Mouse (Mus musculus) myocyte (in vitro differentiated cells): Measurements from ENCODE around the gene Hist1h2bf. TPM values are rescaled to one million over a fixed set of nuclear protein-coding genes. Genes with fewer than 3 reads are reported as not detected.
"Not testable (repeated sequence)": the region's sequence is repeated elsewhere in the genome, so short reads cannot be mapped to it uniquely, and the experiment has no call there.

Experiments used
- H3K27me3 ChIP-seq: one replicate; pipeline ENCODE4 v1.6.1; 2011; ENCODE audit not compliant: control insufficient read depth, insufficient read depth, insufficient read length
- H3K36me3 ChIP-seq: one replicate; pipeline ENCODE4 v1.6.1; 2011; ENCODE audit not compliant: control insufficient read depth, insufficient read depth
- H3K4me2 ChIP-seq: one replicate; pipeline ENCODE4 v1.6.1; 2011; ENCODE audit warnings: low read depth, control low read depth
- H3K4me3 ChIP-seq: one replicate; pipeline ENCODE4 v1.5.1; 2011; ENCODE audit warnings: mild to moderate bottlenecking, control low read depth, moderate library complexity
- H3K79me2 ChIP-seq: one replicate; pipeline ENCODE4 v1.6.1; 2011; ENCODE audit not compliant: control insufficient read depth, insufficient read depth
- H3ac ChIP-seq: one replicate; pipeline ENCODE4 v1.6.1; 2011; ENCODE audit not compliant: control insufficient read depth, insufficient read length
- CEBPB ChIP-seq: IDR thresholded peaks from 2 replicates; pipeline ENCODE4 v1.6.1; 2011; ENCODE audit warnings: mild to moderate bottlenecking, moderate library complexity; ENCODE audit not compliant: poor library complexity, insufficient read depth, severe bottlenecking
- E2F4 ChIP-seq: IDR thresholded peaks from one replicate; pipeline ENCODE4 v1.6.1; 2011; ENCODE audit warnings: mild to moderate bottlenecking, control low read depth, moderate library complexity; ENCODE audit not compliant: insufficient read depth
- MAX ChIP-seq: IDR thresholded peaks from one replicate; pipeline ENCODE4 v1.6.1; 2011; ENCODE audit warnings: low read depth, mild to moderate bottlenecking, control low read depth
- MYOD1 ChIP-seq, 3 experiments: IDR thresholded peaks; one replicate each; pipeline ENCODE4 v1.6.1; 2011; ENCODE audit warnings: control low read depth in 2 of 3, low read depth in 2 of 3, mild to moderate bottlenecking in 2 of 3, moderate library complexity in 1 of 3; ENCODE audit not compliant: insufficient read length in 2 of 3, control insufficient read depth in 1 of 3
- MYOG ChIP-seq, 3 experiments: IDR thresholded peaks; one replicate each; pipeline ENCODE4 v1.6.1; 2011; ENCODE audit warnings: control low read depth in 2 of 3, low read depth in 2 of 3, mild to moderate bottlenecking in 2 of 3; ENCODE audit not compliant: insufficient read length in 2 of 3, control insufficient read depth in 1 of 3, insufficient read depth in 1 of 3
- POLR2A ChIP-seq: IDR thresholded peaks from one replicate; pipeline ENCODE4 v1.6.1; 2011; ENCODE audit warnings: low read depth, mild to moderate bottlenecking, control low read depth, moderate library complexity; ENCODE audit not compliant: insufficient read length
- POLR2AphosphoS2 ChIP-seq: IDR thresholded peaks from one replicate; pipeline ENCODE4 v1.6.1; 2011; ENCODE audit warnings: low read depth, control low read depth; ENCODE audit not compliant: insufficient read length
- REST ChIP-seq: IDR thresholded peaks from one replicate; pipeline ENCODE4 v1.6.1; 2011; ENCODE audit warnings: mild to moderate bottlenecking, control low read depth, moderate library complexity; ENCODE audit not compliant: insufficient read depth, insufficient read length
- SRF ChIP-seq: IDR thresholded peaks from one replicate; pipeline ENCODE4 v1.6.1; 2011; ENCODE audit warnings: low read depth; ENCODE audit not compliant: control insufficient read depth, insufficient read length
- TCF12 ChIP-seq: IDR thresholded peaks from one replicate; pipeline ENCODE4 v1.6.1; 2011; ENCODE audit warnings: mild to moderate bottlenecking, control low read depth; ENCODE audit not compliant: poor library complexity, insufficient read depth, severe bottlenecking
- TCF3 ChIP-seq: IDR thresholded peaks from one replicate; pipeline ENCODE4 v1.6.1; 2011; ENCODE audit warnings: low read depth, control low read depth; ENCODE audit not compliant: insufficient read length
- USF1 ChIP-seq: IDR thresholded peaks from one replicate; pipeline ENCODE4 v1.6.1; 2011; ENCODE audit warnings: low read depth, mild to moderate bottlenecking, control low read depth, moderate library complexity
- polyA plus RNA-seq: library from polyadenylated mRNA; unstranded; fragments of >200 nt; fragmentation: generic; extraction: Trizol; gene quantifications from one replicate; pipeline ENCODE4 v1.2.1, GENCODE M21; 2012; ENCODE audit warnings: missing spikeins

Hist1h2bf gene
- polyA plus RNA-seq, 1 experiment: 2.1 TPM

DNA sequence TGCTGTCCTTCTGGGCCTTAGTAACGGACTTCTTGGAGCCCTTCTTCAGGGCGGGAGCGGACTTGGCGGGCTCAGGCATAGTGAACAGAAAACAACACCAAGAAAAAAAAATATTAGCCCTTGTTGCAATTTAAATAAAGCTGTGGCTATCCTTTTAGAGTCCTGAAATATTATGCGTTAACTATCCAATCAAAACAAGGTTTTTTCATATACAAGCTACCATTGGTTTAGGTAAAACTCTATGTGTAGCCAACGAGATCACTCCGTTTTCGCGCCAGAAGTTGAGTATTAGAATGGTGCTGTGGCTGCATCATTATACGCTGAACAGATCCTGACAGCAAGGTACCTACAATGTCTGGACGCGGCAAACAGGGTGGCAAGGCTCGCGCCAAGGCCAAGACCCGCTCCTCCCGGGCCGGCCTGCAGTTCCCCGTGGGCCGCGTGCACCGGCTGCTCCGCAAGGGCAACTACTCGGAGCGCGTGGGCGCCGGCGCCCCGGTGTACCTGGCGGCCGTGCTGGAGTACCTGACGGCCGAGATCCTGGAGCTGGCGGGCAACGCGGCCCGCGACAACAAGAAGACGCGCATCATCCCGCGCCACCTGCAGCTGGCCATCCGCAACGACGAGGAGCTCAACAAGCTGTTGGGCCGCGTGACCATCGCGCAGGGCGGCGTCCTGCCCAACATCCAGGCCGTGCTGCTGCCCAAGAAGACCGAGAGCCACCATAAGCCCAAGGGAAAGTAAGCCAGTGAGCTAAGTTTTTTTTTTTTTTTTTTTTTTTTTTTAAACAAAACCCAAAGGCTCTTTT lies 40.2 kb downstream of the Hist1h2bf start, which contains the start of gene Hist1h2af:
TSS of gene Hist1h2af (plus strand) at position 347 of the 808 bp plus-strand sequence.
- not testable (repeated sequence) for H3ac ChIP-seq, H3K36me3 ChIP-seq, H3K79me2 ChIP-seq, H3K27me3 ChIP-seq
- TF ChIP-seq E2F4 (peak; percentile 68), POLR2AphosphoS2 (peak; percentile 79), POLR2A (peak; percentile 57)
- H3K4me3 ChIP-seq: peak within 1 kb of the TSS; percentile 41
- peak within 1 kb of the TSS; percentile 88 for H3K4me2 ChIP-seq

DNA sequence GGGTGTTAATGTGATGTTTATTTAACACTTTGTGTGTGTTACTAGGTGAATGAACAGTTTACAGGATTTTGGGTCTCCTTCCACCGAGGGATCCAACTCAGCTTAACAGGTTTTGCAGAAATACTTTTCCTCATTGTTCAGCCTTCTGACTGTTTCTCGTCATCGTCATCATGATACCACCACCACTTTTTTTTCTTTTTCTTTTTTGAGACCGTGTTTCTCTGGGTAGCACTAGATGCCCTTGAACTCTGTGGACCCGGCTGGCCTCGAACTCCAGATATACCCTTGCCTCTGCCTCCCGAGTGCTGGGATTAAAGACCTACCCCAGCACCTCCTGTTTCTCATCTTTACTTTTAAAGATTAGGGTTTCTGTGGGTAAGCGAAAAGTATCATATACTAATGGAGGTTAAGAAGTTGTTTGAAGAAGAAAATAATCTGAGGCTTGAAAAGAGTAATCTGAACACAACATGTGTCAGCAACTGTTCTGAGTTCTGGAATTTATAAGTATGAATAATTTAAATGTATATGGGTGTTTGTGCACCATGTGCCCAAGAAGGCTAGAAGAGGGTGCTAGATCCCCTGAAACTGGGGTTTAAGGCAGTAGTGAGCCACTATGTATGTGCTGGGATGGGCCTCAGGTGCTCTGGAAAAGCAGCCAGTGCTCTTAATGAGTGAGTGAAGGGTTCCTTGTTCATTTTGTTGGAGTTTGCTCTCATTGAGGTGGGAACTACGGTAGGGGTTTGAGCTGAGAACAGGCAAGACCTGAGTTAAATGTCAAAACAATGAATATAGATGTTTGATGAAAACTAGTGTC lies 41.5 kb downstream of the Hist1h2bf start:
- H3K4me3 ChIP-seq: peak overlapping the region; percentile 41
- peak overlapping the region; percentile 79 for H3K4me2 ChIP-seq
- H3K27me3 ChIP-seq: no peaks in the 10 kb centered on the region
- H3K36me3 ChIP-seq: no peaks in the 10 kb centered on the region
- H3K79me2 ChIP-seq: no peaks in the 10 kb centered on the region
- no peak overlapping the region for H3ac ChIP-seq
- TF ChIP-seq E2F4: no peak
- TF ChIP-seq TCF3: no peak
- no peak for TF ChIP-seq MYOD1 (IDR thresholded peaks at IDR 0.05; ENCODE audit: control insufficient read depth in 1 of 3, insufficient read length in 2 of 3, low read depth in 2 of 3)
- no peak for TF ChIP-seq REST
- no peak for TF ChIP-seq CEBPB
- TF ChIP-seq TCF12: no peak
- TF ChIP-seq MYOG (IDR thresholded peaks at IDR 0.05; ENCODE audit: control insufficient read depth in 1 of 3, insufficient read depth in 1 of 3, insufficient read length in 2 of 3, low read depth in 2 of 3): no peak
- TF ChIP-seq USF1: no peak
- no peak for TF ChIP-seq POLR2AphosphoS2
- no peak for TF ChIP-seq MAX
- no peak for TF ChIP-seq SRF
- no peak for TF ChIP-seq POLR2A

DNA sequence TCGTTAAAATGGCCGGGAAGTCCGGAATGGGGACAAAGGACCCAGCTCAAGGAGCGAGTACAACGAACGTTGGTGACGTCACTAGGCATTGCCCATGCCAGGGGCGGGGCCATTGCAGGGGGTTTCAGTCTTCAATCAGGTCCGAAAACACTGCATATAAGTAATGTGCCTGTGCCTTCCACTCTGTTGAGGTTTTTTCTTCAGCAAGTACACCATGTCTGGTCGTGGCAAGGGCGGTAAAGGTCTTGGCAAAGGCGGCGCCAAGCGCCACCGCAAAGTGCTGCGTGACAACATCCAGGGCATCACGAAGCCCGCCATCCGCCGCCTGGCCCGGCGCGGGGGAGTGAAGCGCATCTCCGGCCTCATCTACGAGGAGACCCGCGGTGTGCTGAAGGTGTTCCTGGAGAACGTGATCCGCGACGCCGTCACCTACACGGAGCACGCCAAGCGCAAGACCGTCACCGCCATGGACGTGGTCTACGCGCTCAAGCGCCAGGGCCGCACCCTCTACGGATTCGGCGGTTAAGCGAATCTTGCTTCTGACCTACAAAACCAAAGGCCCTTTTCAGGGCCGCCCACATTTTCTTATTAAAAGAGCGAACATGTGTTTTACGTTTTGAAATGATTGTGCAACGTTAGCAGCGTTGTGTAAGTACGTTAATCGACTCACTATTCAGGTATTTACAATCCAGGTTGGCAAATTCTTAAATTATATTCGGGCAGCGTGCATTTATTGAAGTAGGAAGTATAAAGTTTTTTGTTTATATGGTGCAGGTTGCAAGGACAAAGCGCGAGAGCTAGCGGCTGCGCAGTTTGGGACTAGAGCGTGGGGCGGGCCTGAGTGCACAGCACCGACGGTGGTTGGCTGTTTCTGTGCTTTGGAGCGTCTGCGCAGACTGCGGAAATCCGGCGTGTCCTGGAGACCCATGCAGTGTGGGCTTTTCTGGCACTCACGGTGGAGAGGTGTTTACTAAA lies 42.8 kb downstream of the Hist1h2bf start, which contains the start of gene Hist1h4h:
TSS of gene Hist1h4h (plus strand) at position 150 of the 975 bp plus-strand sequence.
- H3K27me3 ChIP-seq: no peaks in the 10 kb centered on the region
- H3K4me3 ChIP-seq: peak within 1 kb of the TSS; percentile 41
- H3K79me2 ChIP-seq: no peaks in the 10 kb centered on the region
- TF ChIP-seq MAX (no peak), POLR2A (peak; percentile 98), E2F4 (peak; percentile 3), TCF12 (no peak), POLR2AphosphoS2 (peak; percentile 100), SRF (peak; percentile 35), TCF3 (no peak), MYOG (IDR thresholded peaks at IDR 0.05; ENCODE audit: control insufficient read depth in 1 of 3, insufficient read depth in 1 of 3, insufficient read length in 2 of 3, low read depth in 2 of 3) (no peak), USF1 (no peak), REST (no peak), CEBPB (peak; percentile 70), MYOD1 (IDR thresholded peaks at IDR 0.05; ENCODE audit: control insufficient read depth in 1 of 3, insufficient read length in 2 of 3, low read depth in 2 of 3) (no peak)
- peak within 1 kb of the TSS; percentile 79 for H3K4me2 ChIP-seq
- H3ac ChIP-seq: no peak within 1 kb of the TSS
- no peaks in the 10 kb centered on the region for H3K36me3 ChIP-seq

DNA sequence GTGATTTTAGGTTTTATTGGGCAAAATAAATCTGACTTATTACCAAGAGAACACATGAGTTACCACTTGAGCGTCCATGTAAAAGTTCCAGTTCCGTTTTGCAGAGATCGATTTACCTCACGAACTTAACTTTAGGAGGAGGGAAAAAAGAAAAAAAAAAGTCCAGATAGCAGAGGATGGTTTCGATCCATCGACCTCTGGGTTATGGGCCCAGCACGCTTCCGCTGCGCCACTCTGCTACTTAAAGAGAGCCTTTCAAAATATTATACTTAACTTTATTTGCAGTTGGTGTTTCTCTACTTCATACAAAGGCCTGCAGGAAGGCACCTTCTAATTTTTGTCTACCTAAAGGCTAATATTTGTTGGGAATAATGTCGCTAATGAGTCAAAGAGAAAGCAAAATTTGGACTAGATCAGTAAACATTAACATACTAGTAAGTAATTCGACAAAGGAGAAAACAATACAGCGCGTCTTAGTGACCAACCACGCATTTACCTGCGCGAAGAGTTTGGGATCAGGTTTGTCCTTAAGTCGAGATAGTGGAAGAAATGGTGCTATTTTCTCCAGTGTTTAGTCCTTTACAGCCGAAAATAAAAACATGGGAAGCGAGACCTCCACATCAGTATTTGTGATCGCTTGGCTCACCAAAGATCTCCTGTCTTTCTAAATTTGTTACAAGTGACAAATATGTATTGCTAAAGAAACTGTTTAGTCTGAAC lies 43.7 kb downstream of the Hist1h2bf start:
- TF ChIP-seq E2F4 (peak; percentile 23), TCF3 (no peak)
- Histone ChIP-seq H3K79me2 (no peaks in the 10 kb centered on the region), H3K27me3 (no peaks in the 10 kb centered on the region)

More for the DNA sequence above, 43.7 kb downstream of the Hist1h2bf start:
- Histone ChIP-seq H3K4me2 (peak overlapping the region; percentile 79), H3ac (no peak overlapping the region), H3K4me3 (peak overlapping the region; percentile 41), H3K36me3 (no peaks in the 10 kb centered on the region)
